Mouse (Mus musculus): ENCODE measurements around the gene Paxx. TPM values are rescaled to one million over a fixed set of nuclear protein-coding genes. Genes with fewer than 3 reads are reported as not detected.
"Not testable (repeated sequence)": the region's sequence is repeated elsewhere in the genome, so short reads cannot be mapped to it uniquely, and the experiment has no call there.

The Paxx gene
- polyA plus RNA-seq, 1 experiment from 2014 or later: 34.2 TPM

DNA sequence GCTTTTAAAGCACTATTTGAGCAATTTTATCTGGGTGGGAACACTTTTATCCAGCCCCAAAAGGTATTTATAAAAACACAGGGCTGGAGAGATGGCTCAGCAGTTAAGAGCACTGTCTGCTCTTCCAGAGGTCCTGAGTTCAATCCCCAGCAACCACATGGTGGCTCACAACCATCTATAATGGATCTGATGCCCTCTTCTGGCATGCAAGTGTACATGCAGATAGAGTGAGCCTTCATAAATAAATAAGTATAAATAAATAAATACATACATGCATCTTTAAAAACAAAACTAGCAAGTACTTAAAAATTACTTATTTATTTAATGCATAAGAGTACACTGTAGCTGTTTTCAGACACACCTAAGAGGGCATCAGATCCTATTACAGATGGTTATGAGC, 47.5 kb downstream of the Paxx start:
- H3K27me3 ChIP-seq (ENCODE audit: control insufficient read depth, insufficient read depth, low read length); H3K27ac ChIP-seq (ENCODE audit: low read length); ATAC-seq (ENCODE audit: insufficient number of reproducible peaks, insufficient read depth, low FRiP score, low read depth); H3K9me3 ChIP-seq (ENCODE audit: control insufficient read depth, low read depth, low read length); H3K4me1 ChIP-seq (ENCODE audit: control insufficient read depth, insufficient read depth, low read length); H3K4me3 ChIP-seq (ENCODE audit: low read depth, low read length); H3K9ac ChIP-seq (replicated peaks; ENCODE audit: low read depth, low read length); H3K4me2 ChIP-seq (replicated peaks; ENCODE audit: low read depth, low read length); H3K36me3 ChIP-seq (ENCODE audit: control insufficient read depth, insufficient read depth, low read length): not testable (repeated sequence)

DNA sequence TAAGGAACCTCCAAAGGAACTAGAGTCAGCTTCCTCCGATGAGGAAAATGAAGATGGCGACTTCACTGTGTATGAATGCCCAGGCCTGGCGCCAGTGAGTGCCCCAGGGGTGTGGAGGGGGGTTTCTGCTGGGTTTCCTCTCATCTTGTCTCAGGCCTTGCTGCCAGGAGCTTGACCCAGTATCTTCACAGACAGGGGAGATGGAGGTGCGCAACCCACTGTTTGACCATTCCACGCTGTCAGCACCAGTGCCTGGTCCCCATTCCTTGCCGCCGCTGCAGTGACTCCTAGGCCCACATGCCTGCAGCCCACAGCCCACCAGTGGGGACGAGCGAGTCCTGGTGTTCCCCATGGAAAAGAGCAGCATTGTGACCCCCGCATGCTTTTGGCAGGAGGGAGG, 52.0 kb downstream of the Paxx start:
- Histone ChIP-seq H3K4me2 (replicated peaks; ENCODE audit: low read depth, low read length) (no peak overlapping the region), H3K36me3 (ENCODE audit: control insufficient read depth, insufficient read depth, low read length) (no peaks in the 10 kb centered on the region), H3K27ac (ENCODE audit: low read length) (no peak overlapping the region), H3K4me3 (ENCODE audit: low read depth, low read length) (no peak overlapping the region), H3K9me3 (ENCODE audit: control insufficient read depth, low read depth, low read length) (no peaks in the 10 kb centered on the region), H3K9ac (replicated peaks; ENCODE audit: low read depth, low read length) (no peak overlapping the region), H3K27me3 (ENCODE audit: control insufficient read depth, insufficient read depth, low read length) (0 out of 2 replicates have a peak, but pooled peaks cover under 1% of the 10 kb centered on the region), H3K4me1 (ENCODE audit: control insufficient read depth, insufficient read depth, low read length) (no peaks in the 10 kb centered on the region)
- 85% methylated on average over 10 of the region's 10 CpGs for WGBS
- ATAC-seq (ENCODE audit: insufficient number of reproducible peaks, insufficient read depth, low FRiP score, low read depth): no peak

Small RNA genes lying within 50 kb of the gene (microRNA-seq; reads per million reads assigned to microRNA genes)
- not detected for gene Mir3087

Other genes with a start within 250 kb of the Paxx start
- gene Nelfb, start 249.6 kb downstream of the Paxx start, polyA plus RNA-seq (2014; fragmentation: Nextera tagmentation; extraction: Ambion mirVana): 102 TPM in 2 replicates
- gene Stpg3, start 246.5 kb downstream of the Paxx start, polyA plus RNA-seq (2014; fragmentation: Nextera tagmentation; extraction: Ambion mirVana): not detected in 2 replicates
- gene Fam166a, start 242.3 kb downstream of the Paxx start, polyA plus RNA-seq (2014; fragmentation: Nextera tagmentation; extraction: Ambion mirVana): not detected in 2 replicates
- 512 and 519 TPM in 2 replicates for gene Tubb4b, start 236.4 kb downstream of the Paxx start, polyA plus RNA-seq (2014; fragmentation: Nextera tagmentation; extraction: Ambion mirVana)
- 0.14 TPM in 1 of 2 replicates, not detected in the other for gene Slc34a3, start 226.7 kb downstream of the Paxx start, polyA plus RNA-seq (2014; fragmentation: Nextera tagmentation; extraction: Ambion mirVana)
- not detected in 2 replicates for gene Rnf224, start 224.3 kb downstream of the Paxx start, polyA plus RNA-seq (2014; fragmentation: Nextera tagmentation; extraction: Ambion mirVana)
- 10.9 and 11.9 TPM in 2 replicates for gene Rnf208, start 218.8 kb downstream of the Paxx start, polyA plus RNA-seq (2014; fragmentation: Nextera tagmentation; extraction: Ambion mirVana)
- gene Cysrt1, start 218.6 kb downstream of the Paxx start, polyA plus RNA-seq (2014; fragmentation: Nextera tagmentation; extraction: Ambion mirVana): 0.49 and 1.0 TPM in 2 replicates
- 5.9 and 8.5 TPM in 2 replicates for gene AL732309.1, start 214.2 kb downstream of the Paxx start, polyA plus RNA-seq (2014; fragmentation: Nextera tagmentation; extraction: Ambion mirVana)
- gene Tmem203, start 205.7 kb downstream of the Paxx start, polyA plus RNA-seq (2014; fragmentation: Nextera tagmentation; extraction: Ambion mirVana): 14.7 and 16.8 TPM in 2 replicates
- 6.2 and 8.5 TPM in 2 replicates for gene Tprn, start 198.5 kb downstream of the Paxx start, polyA plus RNA-seq (2014; fragmentation: Nextera tagmentation; extraction: Ambion mirVana)
- 241 and 246 TPM in 2 replicates for gene Ssna1, start 188.7 kb downstream of the Paxx start, polyA plus RNA-seq (2014; fragmentation: Nextera tagmentation; extraction: Ambion mirVana)
- 108 and 116 TPM in 2 replicates for gene Anapc2, start 188.6 kb downstream of the Paxx start, polyA plus RNA-seq (2014; fragmentation: Nextera tagmentation; extraction: Ambion mirVana)
- not detected in 2 replicates for gene Tmem210, start 172.9 kb downstream of the Paxx start, polyA plus RNA-seq (2014; fragmentation: Nextera tagmentation; extraction: Ambion mirVana)
- 1.9 and 3.4 TPM in 2 replicates for gene Lrrc26, start 171.2 kb downstream of the Paxx start, polyA plus RNA-seq (2014; fragmentation: Nextera tagmentation; extraction: Ambion mirVana)
- 1.8 and 3.2 TPM in 2 replicates for gene Grin1, start 141.9 kb downstream of the Paxx start, polyA plus RNA-seq (2014; fragmentation: Nextera tagmentation; extraction: Ambion mirVana)
- 98.7 and 111 TPM in 2 replicates for gene Man1b1, start 128.8 kb downstream of the Paxx start, polyA plus RNA-seq (2014; fragmentation: Nextera tagmentation; extraction: Ambion mirVana)
- gene Dpp7, start 104.7 kb downstream of the Paxx start, polyA plus RNA-seq (2014; fragmentation: Nextera tagmentation; extraction: Ambion mirVana): 16.8 and 19.5 TPM in 2 replicates
- 21.9 and 27.2 TPM in 2 replicates for gene Uap1l1, start 95.4 kb downstream of the Paxx start, polyA plus RNA-seq (2014; fragmentation: Nextera tagmentation; extraction: Ambion mirVana)
- gene Sapcd2, start 88.8 kb downstream of the Paxx start, polyA plus RNA-seq (2014; fragmentation: Nextera tagmentation; extraction: Ambion mirVana): 31.3 and 36.4 TPM in 2 replicates
- 8.0 and 9.0 TPM in 2 replicates for gene Entpd2, start 65.2 kb downstream of the Paxx start, polyA plus RNA-seq (2014; fragmentation: Nextera tagmentation; extraction: Ambion mirVana)
- 48.3 and 53.7 TPM in 2 replicates for gene Npdc1, start 61.7 kb downstream of the Paxx start, polyA plus RNA-seq (2014; fragmentation: Nextera tagmentation; extraction: Ambion mirVana)
- 0.12 TPM in 1 of 2 replicates, not detected in the other for gene Fut7, start 37.8 kb downstream of the Paxx start, polyA plus RNA-seq (2014; fragmentation: Nextera tagmentation; extraction: Ambion mirVana)
- 5.4 and 6.4 TPM in 2 replicates for gene Abca2, start 32.4 kb downstream of the Paxx start, polyA plus RNA-seq (2014; fragmentation: Nextera tagmentation; extraction: Ambion mirVana)
- 7.2 and 9.0 TPM in 2 replicates for gene Clic3, start 4.3 kb downstream of the Paxx start, polyA plus RNA-seq (2014; fragmentation: Nextera tagmentation; extraction: Ambion mirVana)
- 5.3 and 6.4 TPM in 2 replicates for gene Ptgds, start 9.0 kb upstream of the Paxx start, polyA plus RNA-seq (2014; fragmentation: Nextera tagmentation; extraction: Ambion mirVana)
- not detected in 2 replicates for gene Lcn12, start 32.8 kb upstream of the Paxx start, polyA plus RNA-seq (2014; fragmentation: Nextera tagmentation; extraction: Ambion mirVana)
- 77.5 and 79.3 TPM in 2 replicates for gene Fbxw5, start 39.7 kb upstream of the Paxx start, polyA plus RNA-seq (2014; fragmentation: Nextera tagmentation; extraction: Ambion mirVana)
- 4.8 and 7.4 TPM in 2 replicates for gene C8g, start 40.6 kb upstream of the Paxx start, polyA plus RNA-seq (2014; fragmentation: Nextera tagmentation; extraction: Ambion mirVana)
- 30.5 and 33.2 TPM in 2 replicates for gene Traf2, start 85.8 kb upstream of the Paxx start, polyA plus RNA-seq (2014; fragmentation: Nextera tagmentation; extraction: Ambion mirVana)
- 342 and 346 TPM in 2 replicates for gene Edf1, start 96.8 kb upstream of the Paxx start, polyA plus RNA-seq (2014; fragmentation: Nextera tagmentation; extraction: Ambion mirVana)
- 3.6 and 5.5 TPM in 2 replicates for gene Mamdc4, start 113.8 kb upstream of the Paxx start, polyA plus RNA-seq (2014; fragmentation: Nextera tagmentation; extraction: Ambion mirVana)
- gene Phpt1, start 114.1 kb upstream of the Paxx start, polyA plus RNA-seq (2014; fragmentation: Nextera tagmentation; extraction: Ambion mirVana): 225 and 231 TPM in 2 replicates
- 0.70 and 1.3 TPM in 2 replicates for gene Ajm1, start 120.7 kb upstream of the Paxx start, polyA plus RNA-seq (2014; fragmentation: Nextera tagmentation; extraction: Ambion mirVana)
- gene Rabl6, start 147.4 kb upstream of the Paxx start, polyA plus RNA-seq (2014; fragmentation: Nextera tagmentation; extraction: Ambion mirVana): 67.2 and 69.0 TPM in 2 replicates
- 0.19 and 0.24 TPM in 2 replicates for gene Ccdc183, start 156.6 kb upstream of the Paxx start, polyA plus RNA-seq (2014; fragmentation: Nextera tagmentation; extraction: Ambion mirVana)
- 25.5 and 26.3 TPM in 2 replicates for gene Tmem141, start 160.9 kb upstream of the Paxx start, polyA plus RNA-seq (2014; fragmentation: Nextera tagmentation; extraction: Ambion mirVana)
- 0.98 and 1.4 TPM in 2 replicates for gene Fcna, start 166.9 kb upstream of the Paxx start, polyA plus RNA-seq (2014; fragmentation: Nextera tagmentation; extraction: Ambion mirVana)
- gene Lcn8, start 192.0 kb upstream of the Paxx start, polyA plus RNA-seq (2014; fragmentation: Nextera tagmentation; extraction: Ambion mirVana): not detected in 2 replicates
- gene Lcn5, start 196.9 kb upstream of the Paxx start, polyA plus RNA-seq (2014; fragmentation: Nextera tagmentation; extraction: Ambion mirVana): not detected in 2 replicates
- gene Lcn6, start 215.7 kb upstream of the Paxx start, polyA plus RNA-seq (2014; fragmentation: Nextera tagmentation; extraction: Ambion mirVana): not detected in 2 replicates
- not detected in 2 replicates for gene Lcn10, start 221.6 kb upstream of the Paxx start, polyA plus RNA-seq (2014; fragmentation: Nextera tagmentation; extraction: Ambion mirVana)
- gene Obp2a, start 238.9 kb upstream of the Paxx start, polyA plus RNA-seq (2014; fragmentation: Nextera tagmentation; extraction: Ambion mirVana): not detected in 2 replicates
- gene Bmyc, start 245.6 kb upstream of the Paxx start, polyA plus RNA-seq (2014; fragmentation: Nextera tagmentation; extraction: Ambion mirVana): 72.0 and 74.9 TPM in 2 replicates

All from stomach, embryonic 14.5 days (tissue).